Mouse (Mus musculus) cerebellum, adult 18-20 months (tissue): ENCODE measurements around the gene Dennd4a.

Source experiments
- DNase-seq, 2 experiments: peaks; one replicate each; pipeline ENCODE4 v3.0.0; 2021

The Dennd4a gene

DNA sequence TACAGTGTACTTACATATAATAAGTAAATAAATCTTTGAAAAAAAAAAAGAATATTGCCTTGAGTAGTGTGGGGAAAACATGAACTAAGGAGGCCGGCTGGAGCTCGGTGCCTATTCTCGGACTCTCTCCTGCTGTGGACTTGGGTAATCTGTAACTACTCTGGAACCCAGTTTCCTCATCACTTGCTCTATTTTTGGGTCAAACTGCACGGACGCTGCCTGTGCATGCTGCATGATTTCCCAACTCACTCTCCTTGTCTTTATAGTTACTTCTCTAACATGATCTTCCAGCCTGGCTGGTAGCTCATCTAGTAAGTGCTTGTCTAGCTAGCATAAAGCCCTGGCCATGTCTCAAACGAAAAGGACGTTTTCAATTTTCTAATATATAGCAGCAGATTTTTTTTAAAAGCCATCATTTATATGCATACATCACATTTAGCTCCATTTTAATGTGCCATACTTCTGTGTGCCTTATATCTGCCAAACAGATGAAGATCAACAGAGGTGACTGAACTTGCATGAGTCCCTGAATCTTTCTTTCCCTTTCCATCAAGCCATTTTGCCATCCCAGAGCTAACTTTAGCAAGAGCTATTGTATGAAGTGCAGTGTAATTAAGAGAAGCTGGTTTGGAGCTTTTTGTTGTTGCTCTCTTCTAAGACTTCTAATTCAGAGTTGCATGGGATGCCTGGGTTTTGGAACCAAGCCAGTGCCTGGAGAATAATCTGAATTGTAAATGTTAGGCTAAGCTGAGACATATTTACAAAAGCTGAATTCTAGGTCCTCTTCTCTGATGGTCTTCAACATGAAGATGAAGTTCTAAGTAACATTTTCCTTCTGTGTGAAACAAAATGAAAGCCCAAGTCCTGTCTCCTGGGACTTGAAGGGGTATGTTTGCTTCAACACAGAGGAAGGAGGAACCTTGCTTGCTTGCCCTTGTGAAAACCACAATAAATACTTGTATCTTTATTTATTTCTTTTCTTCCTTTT is 20.2 kb upstream of the Dennd4a start:
- DNase-seq = no peak

DNA sequence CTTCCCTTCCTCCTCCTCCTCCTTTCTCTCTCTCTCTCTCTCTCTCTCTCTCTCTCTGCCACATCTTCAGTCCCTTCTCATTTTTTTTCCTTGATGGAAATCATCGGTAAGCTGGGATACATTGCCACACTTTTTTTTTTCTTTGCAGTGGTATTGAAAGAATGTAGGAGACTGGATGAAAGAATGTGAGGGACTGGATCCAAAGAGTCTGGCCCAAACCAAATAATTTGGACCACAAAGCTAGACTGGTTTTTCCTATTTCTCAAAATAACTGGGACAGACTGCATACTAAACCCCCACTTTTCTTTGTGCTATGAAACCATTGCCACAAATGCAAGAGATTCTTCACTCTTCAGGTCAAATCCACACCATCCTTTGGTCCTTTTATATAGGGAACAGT is 19.5 kb upstream of the Dennd4a start:
- no peak for DNase-seq

DNA sequence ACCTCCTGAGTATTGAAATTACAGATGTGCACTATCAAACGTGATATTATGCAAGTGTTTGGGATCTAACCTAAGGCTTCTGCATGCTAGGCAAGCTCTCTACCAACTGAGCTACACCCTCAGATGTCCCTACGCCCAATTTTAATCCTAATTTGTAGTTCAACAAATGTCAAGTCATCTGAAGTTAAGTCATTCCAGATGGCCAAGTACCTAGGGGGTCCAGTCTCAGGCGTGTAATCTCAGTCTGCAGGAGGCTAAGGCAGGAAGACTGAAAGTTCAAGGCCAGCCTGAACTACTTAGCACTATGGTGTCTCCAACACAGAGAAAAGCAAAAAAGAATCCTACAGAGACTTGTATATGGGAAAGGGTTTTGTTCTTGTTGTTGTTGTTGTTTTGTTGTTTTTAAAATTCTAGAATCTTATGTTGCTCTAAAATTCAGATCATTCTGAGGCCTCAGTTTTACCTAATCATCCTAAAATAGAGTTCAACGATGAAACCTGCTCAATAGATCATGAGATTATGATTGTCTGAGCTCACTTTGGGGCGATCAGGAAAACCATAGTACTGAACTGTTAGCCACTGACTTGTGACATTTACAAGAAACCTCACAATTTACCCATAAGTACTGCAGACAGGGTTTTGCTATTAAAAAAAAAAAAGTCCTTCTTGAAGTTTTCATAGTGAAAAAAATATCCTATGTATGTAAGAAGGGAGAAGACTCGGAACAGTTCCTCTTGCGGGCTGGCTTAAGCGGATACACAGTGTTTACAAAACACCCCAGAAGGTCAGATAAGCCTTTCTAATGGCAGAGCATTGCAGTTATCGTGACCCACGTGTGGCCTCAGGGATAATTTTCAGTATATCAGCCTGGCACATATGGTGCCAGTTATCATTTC is 18.5 kb upstream of the Dennd4a start:
- no peak for DNase-seq

DNA sequence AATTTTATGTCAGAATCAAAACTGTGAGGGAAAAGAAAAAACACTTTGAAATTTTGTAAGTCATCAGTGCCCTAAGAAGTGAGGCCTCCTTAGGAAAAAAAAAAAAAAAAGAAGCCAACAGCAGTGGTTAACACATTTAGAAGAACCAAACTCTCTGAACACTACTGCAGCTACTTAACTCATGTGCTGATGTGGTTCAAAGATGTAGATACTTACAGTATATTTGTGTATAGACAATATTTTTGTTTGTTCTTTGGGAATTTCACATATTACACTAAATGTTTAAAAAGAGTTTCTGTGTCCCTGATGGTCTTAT is 17.9 kb upstream of the Dennd4a start:
- DNase-seq = no peak

DNA sequence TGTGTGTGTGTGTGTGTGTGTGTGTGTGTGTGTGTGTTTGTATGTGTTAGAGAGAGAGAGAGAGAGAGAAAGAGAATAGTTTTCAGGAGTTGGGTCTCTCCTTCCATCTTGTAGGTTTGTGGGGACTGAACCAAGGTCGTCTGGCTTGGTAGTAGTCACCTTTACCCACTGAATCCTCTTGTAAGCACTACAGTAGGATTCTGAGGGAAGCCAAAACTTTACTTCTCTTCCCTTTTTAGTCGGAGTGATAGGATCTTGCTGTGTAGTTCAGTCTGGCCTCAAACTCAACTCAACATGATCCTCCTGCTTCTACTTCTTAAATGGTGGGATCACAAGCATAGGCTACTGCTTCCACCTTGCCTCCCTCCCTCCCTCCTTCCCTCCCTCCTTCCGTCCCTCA is 17.3 kb upstream of the Dennd4a start:
- DNase-seq = no peak

DNA sequence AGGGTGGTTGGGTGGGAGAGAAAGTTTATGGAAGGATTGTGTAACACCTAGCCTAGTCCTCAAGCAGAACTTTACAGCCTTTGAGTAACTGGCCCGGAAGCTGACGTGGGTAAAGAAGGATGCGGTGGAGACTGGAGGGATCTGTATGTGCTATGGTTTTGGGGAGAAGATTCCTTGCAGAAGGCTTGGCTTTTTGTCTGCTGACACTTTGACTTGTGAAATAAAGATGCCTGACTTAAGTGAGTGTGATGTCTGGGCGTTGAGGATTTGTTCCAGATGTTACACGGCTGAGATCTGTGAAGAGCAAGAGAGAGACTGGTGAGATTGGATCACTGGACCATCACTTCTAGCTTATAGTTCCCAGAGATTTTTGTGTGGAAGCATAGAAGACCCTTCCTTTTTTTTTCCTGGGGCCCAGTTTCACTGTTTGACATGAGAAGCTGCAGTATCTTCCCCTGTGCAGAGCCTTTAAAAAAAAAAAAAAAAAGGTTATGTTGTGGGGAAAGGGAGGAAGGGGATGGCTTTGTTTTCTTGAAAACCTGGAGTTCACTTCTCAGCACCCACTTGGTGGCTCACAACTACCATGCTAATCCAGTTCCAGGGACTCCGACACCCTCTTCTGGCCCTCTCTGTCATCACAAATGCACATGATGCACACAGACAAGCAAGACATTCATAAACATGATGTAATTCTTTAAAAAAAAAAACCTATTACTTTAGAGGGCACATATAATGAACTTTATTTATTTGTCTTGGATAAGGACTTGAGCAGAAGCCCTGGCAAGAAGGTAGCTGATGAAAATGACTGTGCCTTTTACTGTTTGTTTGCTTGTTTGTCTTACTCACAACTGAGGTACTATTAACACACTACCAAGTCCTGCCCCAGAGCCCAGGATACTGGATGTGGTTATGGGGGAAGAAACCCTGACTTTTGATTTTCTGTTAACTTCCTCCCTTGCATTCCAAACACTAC is 16.4 kb upstream of the Dennd4a start:
- DNase-seq = no peak

DNA sequence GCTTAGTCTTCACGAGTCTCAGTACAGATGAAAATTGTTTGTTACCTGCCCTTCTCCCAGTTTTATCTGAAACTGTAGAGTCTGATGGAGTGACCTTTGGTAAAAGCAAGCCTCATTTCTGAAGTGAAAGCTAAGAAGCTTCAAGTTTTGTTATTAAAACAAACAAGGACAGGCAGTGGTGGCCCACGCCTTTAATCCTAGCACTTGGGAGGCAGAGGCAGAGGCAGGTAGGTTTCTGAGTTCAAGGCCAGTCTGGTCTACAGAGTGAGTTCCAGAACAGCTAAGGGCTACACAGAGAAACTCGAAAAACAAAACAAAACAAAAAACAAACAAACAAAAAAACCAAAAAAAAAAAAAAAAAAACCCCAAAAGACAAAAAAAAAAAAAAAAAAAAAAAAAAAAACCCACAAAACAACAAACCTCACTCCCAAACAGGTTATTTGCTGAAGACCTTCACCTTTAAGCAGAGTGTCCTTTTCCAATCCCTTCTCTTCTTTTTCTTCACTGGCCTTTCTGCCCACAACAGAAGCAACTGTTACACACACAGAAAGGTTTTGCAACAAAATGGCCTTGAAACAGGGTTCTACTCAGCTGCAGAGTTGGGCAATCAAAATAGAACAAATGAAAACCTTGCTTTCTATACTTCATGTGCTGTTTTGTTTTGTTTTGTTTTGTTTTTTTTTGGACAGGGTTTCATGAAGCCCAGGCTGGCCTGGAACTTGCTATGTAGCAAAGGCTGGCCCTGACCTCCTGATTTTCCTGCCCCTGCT is 15.1 kb upstream of the Dennd4a start:
- DNase-seq = no peak

DNA sequence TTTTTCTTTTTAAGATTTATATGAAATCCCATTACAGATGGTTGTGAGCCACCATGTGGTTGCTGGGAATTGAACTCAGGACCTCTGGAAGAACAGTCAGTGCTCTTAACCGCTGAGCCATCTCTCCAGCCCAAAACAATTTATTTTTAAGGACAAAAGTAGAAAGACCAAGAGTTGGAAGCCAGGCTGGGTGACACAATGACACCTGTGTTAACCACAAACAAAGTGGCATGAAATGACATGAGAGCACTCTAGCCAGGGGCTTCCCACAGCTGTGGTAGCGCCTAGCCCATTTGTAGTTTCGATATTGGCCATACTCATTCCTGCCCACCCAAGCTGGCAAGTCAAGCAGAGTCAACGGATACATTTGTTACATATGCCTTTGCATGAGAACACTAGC is 13.7 kb upstream of the Dennd4a start:
- DNase-seq = no peak

DNA sequence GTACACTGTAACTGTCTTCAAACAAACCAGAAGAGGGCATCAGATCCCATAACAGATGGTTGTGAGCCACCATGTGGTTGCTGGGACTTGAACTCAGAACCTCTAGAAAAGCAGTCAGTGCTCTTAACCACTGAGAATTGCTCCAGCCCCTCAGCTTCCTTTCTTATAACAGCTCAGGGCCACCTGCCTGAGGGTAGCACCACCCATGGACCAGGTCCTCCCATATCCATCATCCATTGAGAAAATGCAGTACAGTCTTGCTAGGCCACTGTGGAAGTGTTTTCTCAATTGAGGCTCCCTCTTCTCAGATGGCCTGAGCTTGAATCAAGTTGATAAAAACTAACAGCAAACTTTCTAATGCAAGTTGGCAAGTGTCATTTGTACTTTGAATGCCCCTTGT is 13.0 kb upstream of the Dennd4a start:
- DNase-seq = no peak

DNA sequence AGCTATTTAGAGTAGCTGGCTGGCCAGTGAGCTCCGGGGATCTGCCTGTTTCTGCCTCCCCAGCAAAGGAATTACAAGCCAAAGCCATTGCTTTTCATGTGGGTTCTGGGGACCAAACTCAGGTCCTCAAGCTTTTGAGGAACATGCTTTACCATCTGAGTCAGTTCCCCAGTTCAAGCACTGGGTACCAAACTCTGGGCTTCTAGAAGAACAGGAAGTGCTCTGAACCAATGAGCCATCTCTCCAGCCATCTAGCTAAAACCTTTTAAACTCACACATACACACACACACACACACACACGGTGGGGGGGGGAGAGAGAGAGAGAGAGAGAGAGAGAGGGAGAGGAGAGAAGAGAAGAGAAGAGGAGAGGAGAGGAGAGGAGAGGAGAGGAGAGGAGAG is 12.3 kb upstream of the Dennd4a start:
- DNase-seq = no peak

DNA sequence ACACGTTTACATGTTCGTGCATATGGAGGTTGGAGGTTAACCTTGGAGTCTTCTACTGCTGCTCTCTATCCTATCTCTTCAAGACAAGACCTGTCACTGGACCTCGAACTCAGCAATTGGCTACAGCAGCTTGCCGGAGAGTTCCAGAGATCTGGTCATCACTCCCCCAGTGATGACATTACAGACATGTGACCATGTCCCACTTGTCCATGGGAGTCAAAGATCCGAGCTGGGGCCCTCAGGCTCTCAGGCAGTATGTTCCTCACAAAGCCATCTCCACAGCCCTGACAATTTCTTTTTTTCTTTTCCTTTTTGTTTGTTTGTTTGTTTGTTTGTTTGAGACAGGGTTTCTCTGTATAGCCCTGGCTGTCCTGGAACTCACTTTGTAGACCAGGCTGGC is 11.6 kb upstream of the Dennd4a start:
- no peak for DNase-seq

DNA sequence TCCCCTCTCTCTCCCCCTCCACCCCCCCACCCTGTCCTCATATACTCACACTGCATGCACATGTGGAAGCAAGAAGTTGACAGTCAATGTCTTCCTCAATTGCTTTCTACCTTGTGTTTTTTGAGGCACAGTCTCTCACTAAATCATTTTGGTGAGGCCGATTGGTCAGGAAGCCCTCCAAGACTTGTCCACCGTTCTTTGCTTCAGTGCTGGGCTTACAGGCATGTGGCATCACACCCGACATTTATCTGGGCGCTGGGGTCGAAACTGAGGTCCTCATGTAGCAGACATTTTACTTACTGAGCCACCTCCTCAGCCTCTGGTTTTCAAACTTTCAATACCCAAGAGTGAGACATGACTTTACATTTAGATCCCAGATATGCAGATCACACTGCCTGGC is 8.6 kb upstream of the Dennd4a start:
- no peak for DNase-seq

DNA sequence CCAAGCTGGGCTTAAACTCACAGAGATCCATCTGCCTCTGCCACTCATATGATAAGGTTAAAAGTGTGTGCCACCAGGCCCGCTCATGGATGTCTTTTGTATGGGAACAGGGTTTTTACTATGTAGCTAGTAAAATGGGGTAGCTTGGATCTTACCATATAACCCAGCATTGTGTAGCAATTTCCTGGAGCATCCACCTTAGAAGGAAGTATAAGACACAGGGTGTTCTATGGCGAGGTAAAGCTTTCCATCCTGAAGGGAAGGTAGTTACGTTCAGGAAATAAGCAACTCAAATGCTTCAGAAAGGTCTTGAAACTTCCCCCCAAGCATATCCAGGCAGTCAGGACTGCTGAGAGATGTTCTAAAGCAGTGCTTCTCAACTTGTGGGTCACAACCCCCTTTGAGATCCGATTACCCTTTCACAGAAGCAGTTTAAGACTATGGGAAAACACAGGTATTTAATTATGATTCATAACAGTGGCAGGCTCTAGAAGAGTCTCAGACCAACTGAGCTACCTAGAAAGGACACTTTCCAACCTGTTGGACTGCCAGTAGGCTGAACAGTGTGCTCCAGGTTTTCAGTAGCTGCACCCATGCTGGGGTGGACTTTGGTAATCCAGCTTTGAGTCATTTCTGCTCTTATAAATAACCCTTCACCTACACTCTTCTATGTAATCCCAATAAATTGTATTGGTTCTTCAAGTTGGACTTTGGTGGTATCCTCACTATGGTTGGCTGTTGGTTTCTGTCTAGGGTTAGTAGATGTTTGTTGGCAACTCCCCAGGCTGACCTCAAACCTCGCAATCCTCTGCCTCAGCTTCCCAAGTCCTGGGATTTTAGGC is 7.5 kb upstream of the Dennd4a start:
- DNase-seq = no peak

DNA sequence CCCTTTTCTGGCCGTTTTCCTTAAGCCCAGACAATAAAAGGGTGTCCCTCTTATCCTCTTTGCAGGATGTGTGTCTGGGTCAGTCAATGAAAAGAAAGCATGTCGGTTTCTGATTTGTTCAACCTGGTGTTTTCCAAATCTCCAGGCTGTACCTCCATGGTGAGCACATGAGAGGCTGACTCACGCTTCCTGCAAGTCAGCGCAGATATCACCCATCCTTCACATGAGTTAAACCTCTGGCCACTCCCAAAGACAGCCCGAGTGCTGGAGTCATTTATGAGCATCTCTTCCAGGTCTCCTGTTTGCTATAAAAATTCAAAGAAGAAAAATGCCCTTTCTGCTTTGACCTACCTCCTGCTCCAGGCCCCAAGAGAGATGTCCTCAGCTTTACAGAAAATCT is 5.3 kb upstream of the Dennd4a start:
- DNase-seq = no peak

DNA sequence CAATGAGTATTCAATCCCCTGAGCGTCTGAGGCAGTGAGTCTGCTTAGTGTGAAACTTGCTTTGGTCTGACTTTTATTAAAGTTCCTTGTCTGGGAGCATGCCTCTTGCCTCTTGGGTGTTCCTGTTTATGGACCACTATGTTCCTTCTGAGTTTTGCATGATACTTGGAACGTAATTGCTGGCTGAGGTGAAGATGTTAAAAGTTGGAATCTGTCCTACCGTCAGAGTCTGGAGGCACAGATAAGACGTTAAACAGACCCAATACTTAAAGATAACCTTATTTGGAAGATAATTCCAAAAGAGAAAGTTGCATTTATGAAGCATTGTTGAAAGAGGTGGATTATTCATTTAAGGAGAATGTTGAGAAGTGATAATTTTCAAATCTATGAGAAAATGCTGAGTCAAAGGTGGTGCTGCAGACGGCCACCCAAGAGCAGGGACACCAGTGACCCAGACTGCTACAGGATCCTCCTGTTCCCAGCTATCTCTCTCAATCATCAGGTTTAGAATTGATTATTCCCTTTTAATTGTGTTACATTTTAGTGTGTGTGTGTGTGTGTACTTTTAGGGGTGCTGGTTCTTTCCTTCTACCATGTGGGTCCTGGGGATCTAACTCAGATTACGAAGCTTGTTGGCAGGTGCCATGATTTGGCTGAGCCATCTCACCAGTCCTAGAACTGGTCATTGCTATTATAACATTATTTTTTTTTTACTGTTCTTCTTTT is 4.6 kb upstream of the Dennd4a start:
- DNase-seq = no peak

DNA sequence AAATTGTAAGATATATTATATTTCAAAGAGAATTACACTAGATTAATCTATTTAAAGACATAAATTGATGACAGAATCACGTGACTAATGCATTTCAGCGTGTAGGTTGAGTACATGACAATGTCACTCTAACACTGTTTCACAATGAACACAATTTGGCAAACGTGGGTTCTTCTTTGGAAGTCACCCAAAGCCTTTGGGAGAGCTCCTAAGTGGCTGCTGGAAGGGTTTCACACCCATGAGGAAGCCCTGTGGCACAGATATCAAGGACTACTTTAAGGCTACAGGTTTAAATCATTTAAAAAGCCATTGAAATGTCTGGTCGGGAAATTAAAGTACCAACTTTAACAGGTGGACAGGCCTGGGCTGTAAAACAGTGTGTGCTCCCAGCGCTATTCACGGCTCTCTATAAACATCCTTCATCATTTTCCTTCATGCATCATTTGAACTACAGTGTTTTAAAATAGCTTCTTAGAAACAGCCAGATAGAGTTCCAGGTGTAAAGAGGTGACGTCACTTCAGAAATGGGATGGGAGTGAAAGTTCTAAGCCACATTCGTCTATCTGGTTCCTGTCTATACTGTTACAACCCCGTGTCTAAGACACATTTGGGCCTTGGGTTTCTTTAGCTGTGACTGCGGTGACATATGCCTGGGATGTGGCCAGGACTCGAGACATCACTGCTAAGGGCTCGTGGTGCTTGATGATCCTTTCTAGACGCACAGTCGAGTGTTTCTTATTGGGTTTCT is 3.9 kb upstream of the Dennd4a start:
- no peak for DNase-seq

DNA sequence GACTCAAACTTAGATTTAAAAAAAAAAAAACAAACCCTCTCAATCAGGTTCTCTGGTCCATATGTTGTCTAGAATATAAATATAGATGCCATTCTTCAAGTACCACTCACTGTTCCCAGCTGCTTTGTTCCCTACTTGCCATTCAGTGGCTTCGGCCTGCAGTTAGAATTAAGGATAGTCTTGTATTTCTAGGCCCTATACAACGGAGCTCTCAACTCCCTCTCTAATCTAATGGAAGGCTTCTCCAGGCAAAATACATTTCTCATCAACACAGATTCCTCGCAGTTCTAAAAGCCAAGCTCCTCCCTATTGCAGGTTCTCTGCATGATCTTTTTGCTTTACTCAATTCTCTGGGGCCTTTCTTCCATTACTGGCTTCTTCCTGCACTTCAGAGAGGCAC is 1.3 kb upstream of the Dennd4a start:
- DNase-seq = no peak

DNA sequence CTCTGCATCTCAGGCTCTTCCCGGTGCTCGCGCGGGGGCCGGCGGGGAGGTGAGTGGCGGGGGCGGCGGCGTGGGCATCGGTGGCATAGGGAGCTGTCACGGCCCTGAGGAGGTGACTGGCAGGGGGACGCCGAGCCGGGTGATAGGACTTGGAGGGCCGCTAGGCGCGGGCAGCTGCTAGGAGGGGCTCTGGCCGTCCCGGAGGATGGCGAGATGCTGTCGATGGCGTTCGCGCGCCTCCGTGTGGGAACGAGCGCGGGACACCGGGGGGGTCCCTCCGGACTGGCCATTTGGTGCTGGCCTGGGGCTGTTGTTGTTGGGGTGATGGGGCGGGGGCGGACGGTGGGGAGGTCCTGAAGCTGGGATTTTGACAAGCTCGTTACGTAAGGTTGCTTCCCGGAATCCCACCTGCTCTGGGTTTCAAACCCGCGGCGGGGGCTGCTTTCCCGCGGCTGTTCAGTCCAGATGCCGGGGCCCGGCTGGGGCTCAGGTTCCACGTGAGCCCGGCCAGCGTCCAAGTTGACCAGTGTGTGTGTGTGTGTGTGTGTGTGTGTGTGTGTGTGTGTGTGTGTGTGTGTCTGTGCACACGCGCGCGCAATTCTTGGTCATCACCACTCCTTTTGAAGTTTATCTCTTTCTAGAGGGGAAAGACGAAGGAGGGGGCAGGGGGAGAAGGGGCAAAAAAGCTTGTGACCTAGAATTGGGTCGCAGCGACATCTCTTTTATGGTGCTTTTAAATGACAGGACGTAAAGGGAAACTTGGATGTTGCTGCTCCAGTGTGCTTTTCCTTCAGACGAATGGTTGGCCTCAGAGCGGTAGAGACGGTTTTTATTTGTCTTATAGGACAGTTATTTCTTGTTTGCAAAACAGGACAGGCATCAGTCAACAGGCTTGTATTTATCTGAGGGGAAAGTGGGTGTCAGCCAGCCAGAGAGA is 666 bp downstream of the Dennd4a start:
- DNase-seq = peak; percentile 45 to 68
